Mouse (Mus musculus) lung, postnatal 14 days (tissue): ENCODE data around the gene Gm4131.

Experiments used
- DNase-seq: peaks from one replicate; pipeline ENCODE4 v3.0.0; 2021

Gm4131 gene

GRCm38 (mm10) chr14:62456239-62456747, 110.4 kb downstream of the Gm4131 start, which contains the start of gene Gucy1b2:
Gene Gucy1b2 (minus strand): TSS chr14:62456289.
- no peak for DNase-seq

GRCm38 (mm10) chr14:62455570-62455879, 111.2 kb downstream of the Gm4131 start:
- DNase-seq, result no peak

GRCm38 (mm10) chr14:62454760-62455569, 111.8 kb downstream of the Gm4131 start:
- no peak for DNase-seq

- DNase-seq, result no peak
These were observed 112.6 kb downstream of the Gm4131 start for GRCm38 (mm10) chr14:62454136-62454535.

GRCm38 (mm10) chr14:62453276-62453675, 113.4 kb downstream of the Gm4131 start:
- DNase-seq, result no peak

GRCm38 (mm10) chr14:62450706-62451105, 116.0 kb downstream of the Gm4131 start:
- no peak for DNase-seq

GRCm38 (mm10) chr14:62447214-62447548, 119.5 kb downstream of the Gm4131 start:
- no peak for DNase-seq

- no peak for DNase-seq
These were observed 120.1 kb downstream of the Gm4131 start for GRCm38 (mm10) chr14:62446385-62447213.

- no peak for DNase-seq
These were observed 122.8 kb downstream of the Gm4131 start for GRCm38 (mm10) chr14:62443840-62444430.

- no peak for DNase-seq
These were observed 123.8 kb downstream of the Gm4131 start for GRCm38 (mm10) chr14:62442971-62443370.

- no peak for DNase-seq
These were observed 126.7 kb downstream of the Gm4131 start for GRCm38 (mm10) chr14:62440036-62440435.

- DNase-seq, result no peak
These were observed 128.5 kb downstream of the Gm4131 start for GRCm38 (mm10) chr14:62438236-62438635.

GRCm38 (mm10) chr14:62437806-62438205, 128.9 kb downstream of the Gm4131 start:
- DNase-seq, result no peak

- no peak for DNase-seq
These were observed 141.4 kb downstream of the Gm4131 start for GRCm38 (mm10) chr14:62425277-62425691.

GRCm38 (mm10) chr14:62422265-62422664, 144.5 kb downstream of the Gm4131 start:
- no peak for DNase-seq

GRCm38 (mm10) chr14:62417501-62417900, 149.2 kb downstream of the Gm4131 start:
- no peak for DNase-seq

GRCm38 (mm10) chr14:62416742-62417134, 150.0 kb downstream of the Gm4131 start:
- peak; percentile 50 for DNase-seq

GRCm38 (mm10) chr14:62416007-62416741, 150.5 kb downstream of the Gm4131 start:
- DNase-seq, result no peak
